Mouse (Mus musculus): Measurements from ENCODE around the gene Padi4. TPM values are rescaled to one million over a fixed set of nuclear protein-coding genes. Genes with fewer than 3 reads are reported as not detected.

The Padi4 gene
- polyA plus RNA-seq, 1 experiment: 0.44 TPM

GRCm38 (mm10) chr4:140787414-140787813 lies 13.4 kb upstream of the Padi4 start:
- H3K4me1 ChIP-seq (ENCODE audit: control insufficient read depth, insufficient read depth, low read length): no peaks in the 10 kb centered on the region
- H3K36me3 ChIP-seq (ENCODE audit: control insufficient read depth, insufficient read depth, low read length): no peaks in the 10 kb centered on the region
- no peak for TF ChIP-seq CTCF (conservative IDR thresholded peaks at IDR 0.05; ENCODE audit: insufficient read depth, insufficient read length, low read depth, low read length)
- no peak overlapping the region for H3K27ac ChIP-seq (ENCODE audit: insufficient read depth, low read depth, low read length)
- WGBS: 52% methylated on average over 4 of the region's 4 CpGs
- H3K27me3 ChIP-seq (replicated peaks; ENCODE audit: control insufficient read depth, insufficient read depth, low read length): no peaks in the 10 kb centered on the region
- peak; percentile 64 for DNase-seq
- H3K4me3 ChIP-seq (ENCODE audit: insufficient read depth, low read depth, low read length): no peak overlapping the region

GRCm38 (mm10) chr4:140785217-140785616 lies 11.2 kb upstream of the Padi4 start:
- WGBS: 73% methylated on average over 5 of the region's 5 CpGs
- no peaks in the 10 kb centered on the region for H3K36me3 ChIP-seq (ENCODE audit: control insufficient read depth, insufficient read depth, low read length)
- H3K27me3 ChIP-seq (replicated peaks; ENCODE audit: control insufficient read depth, insufficient read depth, low read length): no peaks in the 10 kb centered on the region
- TF ChIP-seq POLR2A (IDR thresholded peaks at IDR 0.05; ENCODE audit: low read depth, low read length) (no peak), CTCF (conservative IDR thresholded peaks at IDR 0.05; ENCODE audit: insufficient read depth, insufficient read length, low read depth, low read length) (no peak)
- no peak overlapping the region for H3K4me3 ChIP-seq (ENCODE audit: insufficient read depth, low read depth, low read length)
- no peak for DNase-seq
- H3K4me1 ChIP-seq (ENCODE audit: control insufficient read depth, insufficient read depth, low read length): no peaks in the 10 kb centered on the region
- H3K27ac ChIP-seq (ENCODE audit: insufficient read depth, low read depth, low read length): no peak overlapping the region

DNA sequence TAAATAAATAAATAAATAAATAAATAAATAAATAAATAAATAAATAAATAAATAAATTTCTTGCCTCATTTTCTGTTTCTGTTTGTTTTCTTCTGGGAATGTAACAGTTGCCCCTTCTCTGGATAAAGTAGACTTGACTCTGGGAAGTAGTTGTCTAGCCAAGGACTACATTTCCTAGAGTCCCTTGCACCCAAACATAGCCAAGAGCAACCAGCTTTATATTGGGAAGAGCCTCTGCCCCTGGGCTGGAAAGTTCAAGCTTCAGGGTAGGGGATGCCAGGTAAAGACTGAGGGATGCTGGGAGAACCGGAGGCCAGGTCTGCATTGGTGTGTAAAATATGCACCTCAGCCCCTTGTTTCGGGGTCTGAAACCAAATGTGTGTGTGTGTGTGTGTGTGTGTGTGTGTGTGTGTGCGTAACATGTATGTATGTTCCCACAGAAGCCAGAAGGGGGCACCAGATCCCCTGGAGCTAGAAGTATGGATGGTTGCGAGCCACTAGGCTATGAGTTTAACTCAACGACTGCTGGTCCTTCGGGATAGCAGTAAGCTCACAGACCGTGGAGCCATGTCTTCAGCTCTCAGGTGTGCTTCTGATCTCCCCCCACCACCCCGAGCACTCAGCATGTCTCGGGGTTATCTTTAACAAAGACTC lies 10.4 kb upstream of the Padi4 start:
- H3K4me3 ChIP-seq (ENCODE audit: insufficient read depth, low read depth, low read length): no peak overlapping the region
- H3K4me1 ChIP-seq (ENCODE audit: control insufficient read depth, insufficient read depth, low read length): no peaks in the 10 kb centered on the region
- no peaks in the 10 kb centered on the region for H3K27me3 ChIP-seq (replicated peaks; ENCODE audit: control insufficient read depth, insufficient read depth, low read length)
- DNase-seq: no peak
- WGBS: 97% methylated on average over 9 of the region's 9 CpGs
- no peak overlapping the region for H3K27ac ChIP-seq (ENCODE audit: insufficient read depth, low read depth, low read length)
- TF ChIP-seq CTCF (conservative IDR thresholded peaks at IDR 0.05; ENCODE audit: insufficient read depth, insufficient read length, low read depth, low read length) (no peak), POLR2A (IDR thresholded peaks at IDR 0.05; ENCODE audit: low read depth, low read length) (no peak)
- H3K36me3 ChIP-seq (ENCODE audit: control insufficient read depth, insufficient read depth, low read length): no peaks in the 10 kb centered on the region

GRCm38 (mm10) chr4:140782821-140783220 lies 8.8 kb upstream of the Padi4 start:
- no peaks in the 10 kb centered on the region for H3K27me3 ChIP-seq (replicated peaks; ENCODE audit: control insufficient read depth, insufficient read depth, low read length)
- no peak overlapping the region for H3K4me3 ChIP-seq (ENCODE audit: insufficient read depth, low read depth, low read length)
- no peak overlapping the region for H3K27ac ChIP-seq (ENCODE audit: insufficient read depth, low read depth, low read length)
- 84% methylated on average over 9 of the region's 9 CpGs for WGBS
- H3K4me1 ChIP-seq (ENCODE audit: control insufficient read depth, insufficient read depth, low read length): no peaks in the 10 kb centered on the region
- no peaks in the 10 kb centered on the region for H3K36me3 ChIP-seq (ENCODE audit: control insufficient read depth, insufficient read depth, low read length)
- DNase-seq: no peak
- TF ChIP-seq CTCF (conservative IDR thresholded peaks at IDR 0.05; ENCODE audit: insufficient read depth, insufficient read length, low read depth, low read length): no peak
- TF ChIP-seq POLR2A (IDR thresholded peaks at IDR 0.05; ENCODE audit: low read depth, low read length): no peak

DNA sequence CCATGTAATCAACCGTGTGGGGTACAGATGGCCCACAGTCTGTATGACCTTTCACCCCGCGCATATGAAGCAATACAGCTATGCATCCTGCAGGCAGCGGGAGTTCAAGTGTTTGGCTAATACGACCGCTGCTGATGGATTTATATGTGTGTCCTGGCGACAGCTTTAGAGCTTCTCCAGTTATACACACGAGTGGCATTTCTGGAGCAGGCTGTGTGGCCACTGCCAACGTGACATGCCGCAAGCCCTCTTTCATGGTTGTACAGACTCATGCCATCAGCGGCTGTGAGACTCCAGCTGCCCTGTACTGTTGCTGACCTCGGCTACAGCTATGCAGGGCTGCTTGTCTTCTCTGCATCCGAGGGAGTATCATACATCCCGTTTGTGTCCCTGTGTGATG lies 6.5 kb upstream of the Padi4 start:
- H3K4me3 ChIP-seq (ENCODE audit: insufficient read depth, low read depth, low read length): no peak overlapping the region
- 55% methylated on average over 14 of the region's 14 CpGs for WGBS
- no peak for DNase-seq
- no peaks in the 10 kb centered on the region for H3K4me1 ChIP-seq (ENCODE audit: control insufficient read depth, insufficient read depth, low read length)
- H3K27me3 ChIP-seq (replicated peaks; ENCODE audit: control insufficient read depth, insufficient read depth, low read length): no peaks in the 10 kb centered on the region
- H3K27ac ChIP-seq (ENCODE audit: insufficient read depth, low read depth, low read length): no peak overlapping the region
- H3K36me3 ChIP-seq (ENCODE audit: control insufficient read depth, insufficient read depth, low read length): no peaks in the 10 kb centered on the region
- no peak for TF ChIP-seq POLR2A (IDR thresholded peaks at IDR 0.05; ENCODE audit: low read depth, low read length)
- no peak for TF ChIP-seq CTCF (conservative IDR thresholded peaks at IDR 0.05; ENCODE audit: insufficient read depth, insufficient read length, low read depth, low read length)

DNA sequence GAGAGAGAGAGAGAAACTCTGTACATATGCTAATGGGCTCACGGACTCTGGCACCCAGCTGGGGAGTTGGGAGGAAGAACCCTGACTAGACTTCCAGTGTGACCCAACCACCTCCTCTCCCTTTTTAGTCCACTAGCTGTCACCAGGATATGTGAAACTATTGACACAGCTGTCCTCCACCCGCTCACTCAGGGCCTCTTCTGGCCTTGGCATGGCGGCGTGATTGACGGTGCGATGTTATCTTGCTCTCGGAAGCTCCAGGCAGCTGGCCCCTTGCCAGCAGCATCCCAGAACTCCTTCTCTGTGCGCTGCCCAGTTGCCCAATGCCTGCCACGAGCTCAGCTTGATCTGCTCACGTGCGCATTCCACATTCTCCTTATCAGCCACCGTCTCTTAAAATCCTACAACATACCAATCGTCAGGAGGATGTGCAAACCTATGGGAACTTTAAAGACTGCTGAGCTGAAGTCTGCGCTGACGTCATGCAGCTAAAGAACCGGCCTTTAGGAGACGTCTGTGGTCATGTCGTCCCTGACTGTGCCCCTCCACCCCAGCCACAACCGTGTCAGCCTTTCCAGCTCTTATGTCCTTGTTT lies 5.9 kb upstream of the Padi4 start:
- 26% methylated on average over 19 of the region's 19 CpGs for WGBS
- TF ChIP-seq CTCF (conservative IDR thresholded peaks at IDR 0.05; ENCODE audit: insufficient read depth, insufficient read length, low read depth, low read length): no peak
- no peak for TF ChIP-seq POLR2A (IDR thresholded peaks at IDR 0.05; ENCODE audit: low read depth, low read length)
- Histone ChIP-seq H3K27me3 (replicated peaks; ENCODE audit: control insufficient read depth, insufficient read depth, low read length) (no peaks in the 10 kb centered on the region), H3K36me3 (ENCODE audit: control insufficient read depth, insufficient read depth, low read length) (no peaks in the 10 kb centered on the region), H3K4me3 (ENCODE audit: insufficient read depth, low read depth, low read length) (no peak overlapping the region), H3K4me1 (ENCODE audit: control insufficient read depth, insufficient read depth, low read length) (no peaks in the 10 kb centered on the region), H3K27ac (ENCODE audit: insufficient read depth, low read depth, low read length) (no peak overlapping the region)
- no peak for DNase-seq

GRCm38 (mm10) chr4:140776623-140777022 lies 2.6 kb upstream of the Padi4 start:
- Histone ChIP-seq H3K4me3 (ENCODE audit: insufficient read depth, low read depth, low read length) (no peak overlapping the region), H3K27me3 (replicated peaks; ENCODE audit: control insufficient read depth, insufficient read depth, low read length) (no peaks in the 10 kb centered on the region), H3K27ac (ENCODE audit: insufficient read depth, low read depth, low read length) (no peak overlapping the region), H3K36me3 (ENCODE audit: control insufficient read depth, insufficient read depth, low read length) (no peaks in the 10 kb centered on the region), H3K4me1 (ENCODE audit: control insufficient read depth, insufficient read depth, low read length) (no peaks in the 10 kb centered on the region)
- no peak for DNase-seq
- no peak for TF ChIP-seq POLR2A (IDR thresholded peaks at IDR 0.05; ENCODE audit: low read depth, low read length)
- TF ChIP-seq CTCF (conservative IDR thresholded peaks at IDR 0.05; ENCODE audit: insufficient read depth, insufficient read length, low read depth, low read length): no peak
- 49% methylated on average over 13 of the region's 13 CpGs for whole genome bisulfite sequencing

Data from kidney, adult 2 months (tissue).